Mouse (Mus musculus) olfactory bulb, adult 2 months (tissue): Measurements from ENCODE around the gene Nav3. TPM values are rescaled to one million over a fixed set of nuclear protein-coding genes. Genes with fewer than 3 reads are reported as not detected.
A peak's percentile ranks its signal among the peaks of the same experiment; 100 is the strongest.

Experiments used
- H3K27ac ChIP-seq: fragments of 200-500 bp; 2 replicates; pipeline ENCODE4 v1.5.1; 2012; ENCODE audit warnings: low read depth, low read length; ENCODE audit not compliant: insufficient read depth
- H3K4me1 ChIP-seq: fragments of 200-500 bp; 2 replicates; pipeline ENCODE4 v1.6.1; 2012; ENCODE audit warnings: low read length; ENCODE audit not compliant: control insufficient read depth, insufficient read depth
- H3K4me3 ChIP-seq: fragments of 200-500 bp; 2 replicates; pipeline ENCODE4 v1.5.1; 2012; ENCODE audit warnings: mild to moderate bottlenecking, low read depth, low read length, moderate library complexity; ENCODE audit not compliant: insufficient read depth
- CTCF ChIP-seq: fragments of 200-500 bp; IDR thresholded peaks from 2 replicates; pipeline ENCODE4 v1.5.1; 2012; ENCODE audit warnings: low read depth, mild to moderate bottlenecking, low read length, moderate library complexity; ENCODE audit not compliant: insufficient read depth
- POLR2A ChIP-seq: fragments of 200-500 bp; IDR thresholded peaks from 2 replicates; pipeline ENCODE4 v1.6.1; 2012; ENCODE audit warnings: mild to moderate bottlenecking, low read depth, low read length, moderate library complexity; ENCODE audit not compliant: insufficient read depth
- WGBS: fragments of 180-500 bp; shearing (Covaris S2); methylation state at CpG from one replicate; pipeline ENCODE4 v1.1.7; 2018; 5-methylcytosine and 5-hydroxymethylcytosine counted together
- polyA plus RNA-seq: library from polyadenylated mRNA; stranded (reverse); fragments of >200 nt; gene quantifications from 2 replicates; pipeline ENCODE4 v1.2.4, GENCODE M21; 2012; ENCODE audit warnings: low replicate concordance; ENCODE audit not compliant: missing spikeins, insufficient read depth, insufficient read length

Nav3 gene
- polyA plus RNA-seq, 1 experiment, result not detected

DNA sequence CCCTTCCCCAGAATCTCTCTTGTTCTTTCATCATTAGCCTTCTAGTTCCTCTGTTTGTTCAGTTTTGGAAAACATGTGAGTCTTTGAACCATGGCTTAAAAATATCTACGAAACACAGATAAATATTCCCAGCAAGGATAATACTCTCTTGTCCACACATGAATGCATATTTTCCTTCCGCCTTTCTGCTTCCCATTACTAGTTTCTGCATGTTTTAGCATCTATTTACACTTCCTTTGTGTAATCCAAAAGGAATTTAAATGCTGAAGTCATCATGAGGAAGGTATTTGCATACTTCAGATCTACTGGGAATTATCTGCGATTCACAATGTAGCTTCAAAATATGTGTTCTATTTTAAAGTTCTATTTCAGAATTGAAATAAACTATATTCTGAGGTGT lies 215.3 kb downstream of the Nav3 start:
- no peak overlapping the region for H3K4me3 ChIP-seq
- no peak overlapping the region for H3K27ac ChIP-seq
- 63% methylated on average over 3 of the region's 3 CpGs for WGBS
- H3K4me1 ChIP-seq, result no peaks in the 10 kb centered on the region
- TF ChIP-seq CTCF (no peak), POLR2A (no peak)

DNA sequence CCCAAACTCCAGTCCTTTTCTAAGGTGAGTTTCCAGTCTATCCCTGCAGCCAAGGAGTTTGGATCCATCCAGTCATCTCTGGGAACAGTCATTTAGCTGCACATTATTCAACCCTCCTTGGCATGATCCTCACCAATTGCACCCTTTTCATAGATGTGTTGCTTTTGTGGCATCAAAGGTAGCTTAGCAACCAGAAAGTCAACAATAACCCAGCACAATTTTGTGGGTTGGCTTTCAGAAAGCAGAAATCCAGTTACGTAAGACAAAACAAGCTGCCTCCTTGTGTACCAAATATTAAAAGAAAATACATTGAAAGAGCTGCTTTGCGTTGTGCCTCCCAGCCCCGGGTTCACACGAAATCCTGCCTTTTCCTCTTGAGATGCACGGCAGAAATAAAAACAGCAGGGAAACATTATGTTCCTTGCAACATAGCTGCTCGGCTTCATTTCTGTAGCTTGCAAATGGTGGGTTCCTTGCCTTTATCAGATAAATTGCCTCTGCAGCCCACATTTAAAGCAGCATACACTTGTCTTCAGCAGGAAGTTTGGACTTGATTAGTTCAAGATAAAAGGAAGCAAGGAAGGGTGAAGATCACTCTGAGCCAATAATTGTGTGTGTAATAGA lies 222.6 kb downstream of the Nav3 start:
- TF ChIP-seq CTCF (no peak), POLR2A (no peak)
- no peaks in the 10 kb centered on the region for H3K4me1 ChIP-seq
- no peak overlapping the region for H3K4me3 ChIP-seq
- 14% methylated on average over 6 of the region's 6 CpGs for WGBS
- H3K27ac ChIP-seq, result peak overlapping the region; percentile 74

DNA sequence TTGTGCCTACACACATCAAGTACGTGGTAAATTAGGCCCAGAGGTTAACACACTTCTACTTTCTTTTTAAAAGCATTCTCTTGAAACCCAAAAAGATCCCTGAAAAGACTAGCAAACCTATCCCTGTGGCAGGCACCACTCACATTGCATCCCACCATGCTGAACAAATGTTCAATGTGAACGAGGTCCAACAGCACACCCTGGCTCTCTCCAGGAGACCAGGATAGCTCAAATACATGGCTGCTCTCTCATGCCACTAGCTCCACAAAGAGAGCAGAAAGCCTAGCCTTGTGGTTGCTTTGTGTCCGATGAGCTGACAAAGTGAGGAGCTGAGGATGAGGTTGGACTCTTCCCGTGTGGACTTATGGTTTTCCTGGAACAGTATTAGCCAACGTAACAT lies 249.6 kb downstream of the Nav3 start:
- 88% methylated on average over 5 of the region's 5 CpGs for WGBS
- H3K4me1 ChIP-seq, result no peaks in the 10 kb centered on the region

DNA sequence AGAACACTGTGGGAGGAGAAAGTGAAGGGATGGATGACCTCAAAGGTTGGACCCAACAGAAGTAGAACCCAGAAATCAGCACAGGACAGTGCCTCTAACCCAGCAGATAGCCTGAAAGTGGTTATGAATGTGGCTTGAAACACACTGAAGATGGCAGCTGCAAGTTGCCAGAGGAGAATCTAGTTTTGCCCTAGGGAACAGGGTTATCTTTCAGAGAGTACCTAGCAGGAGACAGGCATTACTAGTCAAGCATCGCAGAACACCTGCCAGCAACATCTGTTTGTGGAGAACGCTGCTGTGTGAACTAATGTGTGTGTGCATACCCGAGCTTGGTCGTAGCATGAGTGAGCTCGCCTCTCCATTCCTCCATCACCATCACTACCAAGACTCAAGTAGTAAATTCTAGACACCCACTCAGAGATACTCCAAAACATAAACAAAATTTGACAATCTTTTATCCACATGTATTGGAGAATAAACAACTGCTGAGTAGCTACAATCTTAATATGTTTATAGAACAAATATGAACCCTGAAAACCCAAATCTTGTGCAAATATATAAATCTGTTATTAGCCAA lies 251.8 kb downstream of the Nav3 start:
- Histone ChIP-seq H3K4me3 (no peak overlapping the region), H3K27ac (no peak overlapping the region), H3K4me1 (no peaks in the 10 kb centered on the region)
- TF ChIP-seq POLR2A, result no peak
- TF ChIP-seq CTCF, result no peak
- WGBS, result 96% methylated on average over 5 of the region's 5 CpGs

More for the DNA sequence above, 249.6 kb downstream of the Nav3 start:
- H3K4me3 ChIP-seq, result no peak overlapping the region
- H3K27ac ChIP-seq, result no peak overlapping the region
- TF ChIP-seq CTCF (no peak), POLR2A (no peak)

DNA sequence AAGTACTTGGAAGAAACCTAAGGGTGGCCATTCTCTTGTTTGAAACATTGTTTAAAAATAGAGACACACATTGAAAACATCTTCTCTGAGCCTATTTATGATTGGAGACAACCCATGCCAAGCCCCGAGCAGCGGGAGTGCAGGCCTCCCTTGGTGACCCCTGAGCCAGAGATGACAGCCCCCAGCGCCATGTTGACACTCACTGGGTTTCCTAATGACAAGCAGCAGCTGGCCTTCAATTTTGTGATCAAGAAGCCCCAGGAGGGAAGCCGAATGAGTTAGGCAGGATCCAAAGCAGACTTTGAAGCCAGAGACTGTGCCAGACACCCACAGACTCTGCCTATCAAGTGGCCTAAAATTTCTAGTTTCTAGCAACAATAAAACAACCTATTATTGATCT lies 263.1 kb downstream of the Nav3 start:
- no peak overlapping the region for H3K27ac ChIP-seq
- TF ChIP-seq POLR2A, result no peak
- TF ChIP-seq CTCF, result no peak
- WGBS, result 50% methylated on average over 4 of the region's 4 CpGs

DNA sequence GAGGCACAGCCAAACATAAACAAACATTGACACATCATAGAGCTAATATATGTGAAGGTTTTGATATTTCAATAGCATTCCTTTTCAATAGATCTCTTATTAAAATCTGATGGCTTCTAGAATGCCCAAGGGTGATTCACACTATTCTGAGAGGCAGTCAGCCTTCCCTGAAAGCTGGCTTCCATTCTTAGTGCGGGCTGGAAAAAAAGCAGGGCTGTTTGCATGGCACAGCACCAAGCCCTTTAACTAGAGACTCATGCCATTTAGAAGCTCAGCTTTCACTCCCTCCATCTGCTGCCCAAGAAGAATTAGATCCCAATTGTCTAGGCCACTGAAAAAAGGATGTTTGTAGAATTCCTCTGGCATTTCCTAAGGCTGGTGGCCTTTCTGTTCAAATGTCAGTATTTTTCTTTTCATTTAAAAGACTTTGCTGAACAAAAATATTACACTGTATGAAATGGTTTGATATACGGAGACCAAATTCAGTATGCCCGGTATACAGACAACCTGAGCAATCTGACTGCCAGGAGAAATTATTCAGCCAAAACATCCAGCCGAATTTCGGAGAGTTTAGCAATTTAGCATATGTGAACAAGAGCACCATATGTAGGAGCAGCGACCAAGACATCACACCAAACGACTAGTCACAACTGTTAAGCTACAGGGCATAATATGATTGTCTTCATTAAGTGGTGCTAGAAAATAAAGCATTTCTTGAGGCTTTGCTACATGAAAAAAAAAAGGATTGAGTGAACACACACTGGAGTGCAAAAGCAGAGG lies 263.8 kb downstream of the Nav3 start:
- no peak overlapping the region for H3K27ac ChIP-seq
- WGBS, result 41% methylated on average over 7 of the region's 7 CpGs
- TF ChIP-seq CTCF (no peak), POLR2A (no peak)
- H3K4me1 ChIP-seq, result peaks cover 3% of the 10 kb centered on the region; the same call in 1 of the 2 replicates
- H3K4me3 ChIP-seq, result no peak overlapping the region

More for the DNA sequence above, 263.1 kb downstream of the Nav3 start:
- H3K4me3 ChIP-seq, result no peak overlapping the region
- peaks cover 3% of the 10 kb centered on the region; the same call in 1 of the 2 replicates for H3K4me1 ChIP-seq

DNA sequence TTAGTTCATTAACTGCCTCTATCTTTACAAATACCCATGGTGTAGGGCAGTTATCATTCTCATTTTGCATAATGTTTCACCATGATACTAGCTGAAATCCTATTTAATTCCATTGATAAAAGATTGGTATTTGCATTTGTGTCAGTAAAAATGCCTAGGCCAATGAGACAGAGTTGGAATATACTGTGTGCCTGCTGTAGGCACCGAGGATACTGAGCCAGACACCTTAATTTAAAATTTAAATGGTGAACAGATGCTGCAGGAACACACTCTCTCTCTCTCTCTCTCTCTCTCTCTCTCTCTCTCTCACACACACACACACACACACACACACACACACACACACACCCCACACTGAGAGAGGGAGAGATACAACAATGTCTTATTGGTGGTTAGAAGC lies 269.8 kb downstream of the Nav3 start:
- WGBS, result 47% methylated on average over 1 of the region's 1 CpGs
- H3K4me1 ChIP-seq, result no peaks in the 10 kb centered on the region
- no peak overlapping the region for H3K27ac ChIP-seq
- H3K4me3 ChIP-seq, result no peak overlapping the region
- TF ChIP-seq CTCF, result no peak
- TF ChIP-seq POLR2A, result no peak

DNA sequence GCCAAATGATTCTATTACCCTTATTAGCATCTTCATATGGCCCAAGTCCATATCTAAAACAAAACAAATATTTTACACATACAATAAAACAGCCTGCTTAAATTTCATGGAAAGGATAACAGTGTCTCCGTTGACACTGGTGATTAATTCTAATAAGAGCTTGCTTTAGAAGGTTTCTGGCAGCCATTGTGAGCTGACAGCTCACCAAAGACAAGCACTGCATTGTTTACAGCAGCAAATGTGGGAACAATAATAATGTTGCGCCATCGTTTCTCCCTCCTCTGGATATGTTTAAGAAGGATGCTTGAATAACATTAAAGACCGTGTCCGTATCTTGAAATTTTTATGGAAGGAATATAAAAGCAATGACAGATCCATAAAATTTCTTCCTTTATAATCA lies 280.1 kb downstream of the Nav3 start:
- Histone ChIP-seq H3K4me3 (no peak overlapping the region), H3K27ac (no peak overlapping the region), H3K4me1 (no peaks in the 10 kb centered on the region)
- WGBS, result 43% methylated on average over 5 of the region's 5 CpGs
- TF ChIP-seq POLR2A, result no peak

DNA sequence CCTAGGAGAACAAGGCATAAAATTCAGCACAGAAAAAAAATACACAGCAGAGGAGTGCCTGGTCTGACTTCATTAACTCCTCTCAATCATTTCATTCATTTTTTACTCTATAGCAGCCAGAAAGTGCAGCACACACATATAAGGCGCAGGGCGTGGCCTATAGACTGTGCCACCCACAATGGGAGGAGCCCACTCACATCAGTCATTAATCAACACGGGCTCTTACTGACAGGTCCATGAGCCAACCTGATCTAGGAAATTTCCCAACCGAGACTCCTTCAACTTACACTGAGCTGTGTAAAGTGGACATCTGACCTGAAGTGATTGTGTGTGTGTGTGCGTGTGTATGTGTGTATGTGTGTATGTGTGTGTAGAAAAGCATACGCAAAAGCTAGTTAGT lies 286.6 kb downstream of the Nav3 start:
- 88% methylated on average over 6 of the region's 6 CpGs for whole genome bisulfite sequencing
- TF ChIP-seq POLR2A (no peak), CTCF (no peak)
- Histone ChIP-seq H3K4me1 (no peaks in the 10 kb centered on the region), H3K27ac (no peak overlapping the region), H3K4me3 (no peak overlapping the region)
